Comparison of ENCODE assay signal across 8 mouse cellular contexts in genomic region chr4:155149941-155150275, GRCm38 (mm10).
DNase-seq lines count a peak whose midpoint lies in the region; ATAC-seq and TF ChIP-seq lines count a peak whose summit lies in the region.

No protein-coding gene starts in this region.

- no peaks in the 10 kb centered on the region for H3K27me3 ChIP-seq in kidney, postnatal 0 days (ENCODE audit: insufficient read depth, low read length)
- no peaks in the 10 kb centered on the region for H3K27me3 ChIP-seq in embryonic facial prominence, embryonic 13.5 days
- no peaks in the 10 kb centered on the region for H3K27me3 ChIP-seq in hindbrain, embryonic 16.5 days (replicated peaks; ENCODE audit: control insufficient read depth, insufficient read depth, low read length)
- H3K27me3 ChIP-seq in midbrain, postnatal 0 days (ENCODE audit: insufficient read depth, low read length) = no peaks in the 10 kb centered on the region

- peaks cover 34% of the 10 kb centered on the region for H3K4me1 ChIP-seq in kidney, postnatal 0 days (replicated peaks; ENCODE audit: insufficient read depth, low read length)
- H3K4me1 ChIP-seq in embryonic facial prominence, embryonic 13.5 days = peaks cover 60% of the 10 kb centered on the region
- peaks cover 20% of the 10 kb centered on the region for H3K4me1 ChIP-seq in hindbrain, embryonic 16.5 days (ENCODE audit: control insufficient read depth, insufficient read depth, low read depth, low read length)
- 0 out of 2 replicates have a peak, but pooled peaks cover 11% of the 10 kb centered on the region for H3K4me1 ChIP-seq in midbrain, postnatal 0 days (ENCODE audit: insufficient read depth, low read length)

- ATAC-seq in kidney, postnatal 0 days (replicated peaks; ENCODE audit: low FRiP score, low read depth) = no peak
- ATAC-seq in embryonic facial prominence, embryonic 13.5 days (ENCODE audit: insufficient number of reproducible peaks, insufficient read depth, low FRiP score, low TSS enrichment, low read depth) = no peak
- no peak for ATAC-seq in hindbrain, embryonic 16.5 days
- no peak for ATAC-seq in midbrain, postnatal 0 days (ENCODE audit: low FRiP score)

- H3K4me2 ChIP-seq in kidney, postnatal 0 days (ENCODE audit: low read length) = peak overlapping the region; percentile 77; the same call in 1 of the 2 replicates
- peak overlapping the region; percentile 71 for H3K4me2 ChIP-seq in embryonic facial prominence, embryonic 13.5 days
- H3K4me2 ChIP-seq in hindbrain, embryonic 16.5 days (ENCODE audit: low read length) = peak overlapping the region; percentile 61; the same call in 1 of the 2 replicates
- H3K4me2 ChIP-seq in midbrain, postnatal 0 days (ENCODE audit: low read depth, low read length, poor library complexity, severe bottlenecking) = peak overlapping the region; percentile 80

- no peaks in the 10 kb centered on the region for H3K9me3 ChIP-seq in kidney, postnatal 0 days (replicated peaks; ENCODE audit: low read length)
- no peaks in the 10 kb centered on the region for H3K9me3 ChIP-seq in embryonic facial prominence, embryonic 13.5 days
- no peaks in the 10 kb centered on the region for H3K9me3 ChIP-seq in hindbrain, embryonic 16.5 days (ENCODE audit: control insufficient read depth, low read length)
- H3K9me3 ChIP-seq in midbrain, postnatal 0 days (ENCODE audit: low read length) = no peaks in the 10 kb centered on the region

- H3K36me3 ChIP-seq in kidney, postnatal 0 days (ENCODE audit: insufficient read depth, low read length) = peaks cover 4% of the 10 kb centered on the region; the same call in 1 of the 2 replicates
- peaks cover 20% of the 10 kb centered on the region for H3K36me3 ChIP-seq in embryonic facial prominence, embryonic 13.5 days
- peaks cover 5% of the 10 kb centered on the region for H3K36me3 ChIP-seq in hindbrain, embryonic 16.5 days (ENCODE audit: control insufficient read depth, insufficient read depth, low read length)
- peaks cover 2% of the 10 kb centered on the region for H3K36me3 ChIP-seq in midbrain, postnatal 0 days (ENCODE audit: insufficient read depth, low read length)

- H3K9ac ChIP-seq in kidney, postnatal 0 days (ENCODE audit: low read depth, low read length) = 0 out of 2 replicates have a peak overlapping the region, but pooled peaks have one; percentile 65
- peak overlapping the region; percentile 77; the same call in 1 of the 2 replicates for H3K9ac ChIP-seq in embryonic facial prominence, embryonic 13.5 days
- no peak overlapping the region; the same call in 1 of the 2 replicates for H3K9ac ChIP-seq in hindbrain, embryonic 16.5 days (ENCODE audit: low read depth, low read length)
- H3K9ac ChIP-seq in midbrain, postnatal 0 days (replicated peaks; ENCODE audit: low read length, poor library complexity, severe bottlenecking) = no peak overlapping the region

- TF ChIP-seq CTCF in kidney, postnatal 0 days (IDR thresholded peaks at IDR 0.05; ENCODE audit: low read depth) = no peak
- TF ChIP-seq CTCF in midbrain, postnatal 0 days (IDR thresholded peaks at IDR 0.05) = no peak

- no peak overlapping the region for H3K4me3 ChIP-seq in kidney, postnatal 0 days (replicated peaks; ENCODE audit: low read depth, low read length)
- H3K4me3 ChIP-seq in embryonic facial prominence, embryonic 13.5 days = no peak overlapping the region
- H3K4me3 ChIP-seq in hindbrain, embryonic 16.5 days (ENCODE audit: low read length) = no peak overlapping the region
- H3K4me3 ChIP-seq in midbrain, postnatal 0 days (ENCODE audit: low read depth, low read length) = 0 out of 2 replicates have a peak overlapping the region, but pooled peaks have one; percentile 39

- H3K27ac ChIP-seq in kidney, postnatal 0 days = peak overlapping the region; percentile 89
- H3K27ac ChIP-seq in embryonic facial prominence, embryonic 13.5 days = peak overlapping the region; percentile 92
- H3K27ac ChIP-seq in hindbrain, embryonic 16.5 days (ENCODE audit: low read depth, low read length) = no peak overlapping the region
- H3K27ac ChIP-seq in midbrain, postnatal 0 days (ENCODE audit: low read depth, low read length) = no peak overlapping the region

- WGBS in kidney, postnatal 0 days = 34% methylated on average over 6 of the region's 6 CpGs
- WGBS in embryonic facial prominence, embryonic 13.5 days = 64% methylated on average over 6 of the region's 6 CpGs
- WGBS in hindbrain, embryonic 16.5 days = 72% methylated on average over 6 of the region's 6 CpGs
- 80% methylated on average over 6 of the region's 6 CpGs for WGBS in midbrain, postnatal 0 days

- DNase-seq in kidney, postnatal 0 days (ENCODE audit: low spot score) = no peak
- no peak for DNase-seq in kidney, adult 8-10 months
- DNase-seq in midbrain, postnatal 0 days (ENCODE audit: low spot score) = no peak
- no peak for DNase-seq in right cerebral cortex, postnatal 36 days (ENCODE audit: low spot score in 2 of 2)
- no peak for DNase-seq in gastrocnemius, postnatal 25 days
- DNase-seq in retina, embryonic 14.5 days (ENCODE audit: low spot score) = no peak

Comparison
In these comparisons a context has a peak if more than half of its experiments do, and no peak if none do; other contexts are left out.
1. H3K27ac ChIP-seq: peak in kidney, postnatal 0 days (single experiment) and embryonic facial prominence, embryonic 13.5 days (single experiment); none in hindbrain, embryonic 16.5 days (single experiment) and midbrain, postnatal 0 days (single experiment).
2. H3K9ac ChIP-seq: peak in kidney, postnatal 0 days (single experiment) and embryonic facial prominence, embryonic 13.5 days (single experiment); none in hindbrain, embryonic 16.5 days (single experiment) and midbrain, postnatal 0 days (single experiment).
3. Peak in every context shown above with its lines, with median percentiles within 50 percentile points of each other: H3K4me2 ChIP-seq.